Mouse (Mus musculus) liver, postnatal 0 days (tissue): Measurements from ENCODE around the gene Cd55. TPM values are rescaled to one million over a fixed set of nuclear protein-coding genes. Genes with fewer than 3 reads are reported as not detected.
"Not testable (repeated sequence)": the region's sequence is repeated elsewhere in the genome, so short reads cannot be mapped to it uniquely, and the experiment has no call there.

ENCODE experiments used
- ATAC-seq: fragments of 200-750 bp; cut with Nextera tagmentation; 2 replicates; pipeline ENCODE4 v1.8.0; 2017; ENCODE audit warnings: mild to moderate bottlenecking, moderate library complexity
- DNase-seq: peaks from one replicate; pipeline ENCODE4 v3.0.0-alpha.2; 2016
- H3K27ac ChIP-seq: fragments of 300-500 bp; sonication (generic); 2 replicates; pipeline ENCODE4 v1.5.1; 2014; ENCODE audit warnings: antibody characterized with exemption, moderate library complexity, mild to moderate bottlenecking, low read depth
- H3K27me3 ChIP-seq: fragments of 300-500 bp; sonication (generic); 2 replicates; pipeline ENCODE4 v1.6.1; 2014; ENCODE audit warnings: low read length, control low read depth, mixed read lengths; ENCODE audit not compliant: insufficient read depth
- H3K36me3 ChIP-seq: fragments of 300-500 bp; sonication (generic); replicated peaks from 2 replicates; pipeline ENCODE4 v1.6.1; 2014; ENCODE audit warnings: mild to moderate bottlenecking, control low read depth, low read length, moderate library complexity, mixed read lengths; ENCODE audit not compliant: insufficient read depth
- H3K4me1 ChIP-seq: fragments of 300-500 bp; sonication (generic); 2 replicates; pipeline ENCODE4 v1.6.1; 2014; ENCODE audit warnings: antibody characterized with exemption, mild to moderate bottlenecking, control low read depth; ENCODE audit not compliant: insufficient read depth
- H3K4me2 ChIP-seq: fragments of 300-500 bp; sonication (generic); 2 replicates; pipeline ENCODE4 v1.6.1; 2014; ENCODE audit warnings: low read depth, mild to moderate bottlenecking, low read length, moderate library complexity, mixed read lengths
- H3K4me3 ChIP-seq: fragments of 300-500 bp; sonication (generic); 2 replicates; pipeline ENCODE4 v1.5.1; 2014; ENCODE audit warnings: low read depth, low read length
- H3K9ac ChIP-seq: fragments of 300-500 bp; sonication (generic); replicated peaks from 2 replicates; pipeline ENCODE4 v1.6.1; 2014; ENCODE audit warnings: mild to moderate bottlenecking, moderate library complexity
- H3K9me3 ChIP-seq: fragments of 300-500 bp; sonication (generic); 2 replicates; pipeline ENCODE4 v1.6.1; 2016; ENCODE audit warnings: mild to moderate bottlenecking, control low read depth, low read length, mixed read lengths
- CTCF ChIP-seq: sonication (generic); IDR thresholded peaks from 2 replicates; pipeline ENCODE4 v1.5.1; 2016; ENCODE audit warnings: antibody characterized with exemption, low read depth
- EP300 ChIP-seq: IDR thresholded peaks from 2 replicates; pipeline ENCODE4 v1.6.1; 2016; ENCODE audit warnings: antibody characterized with exemption, low read depth, mild to moderate bottlenecking
- WGBS: fragments of 180-500 bp; shearing (Covaris S2); extraction: QIAGEN DNeasy Blood & Tissue Kit; methylation state at CpG from one replicate; pipeline ENCODE4 v1.1.7; 2014; ENCODE audit not compliant: insufficient replicate concordance; 5-methylcytosine and 5-hydroxymethylcytosine counted together
- polyA plus RNA-seq: library from polyadenylated mRNA; unstranded; fragments of >200 nt; fragmentation: Nextera tagmentation; extraction: Ambion mirVana; gene quantifications from 2 replicates; pipeline ENCODE4 v1.2.1, GENCODE M21; 2015

Cd55 gene
- polyA plus RNA-seq, 1 experiment from 2014 or later: 13.2 TPM

- H3K9ac ChIP-seq, H3K4me3 ChIP-seq, H3K4me2 ChIP-seq, H3K9me3 ChIP-seq, H3K36me3 ChIP-seq, H3K27ac ChIP-seq, H3K4me1 ChIP-seq, DNase-seq, H3K27me3 ChIP-seq: not testable (repeated sequence)
- 0 out of 2 replicates have a peak, but pooled peaks have one; percentile 18 for TF ChIP-seq EP300
- peak; percentile 56 for ATAC-seq
These were observed 33.9 kb downstream of the Cd55 start for GRCm38 (mm10) chr1:130428667-130429066.

GRCm38 (mm10) chr1:130427175-130427853 lies 35.2 kb downstream of the Cd55 start:
- not testable (repeated sequence) for H3K27ac ChIP-seq, ATAC-seq, H3K9ac ChIP-seq, H3K36me3 ChIP-seq, DNase-seq, H3K4me1 ChIP-seq, H3K4me2 ChIP-seq, H3K4me3 ChIP-seq, H3K27me3 ChIP-seq, H3K9me3 ChIP-seq
- 62% methylated on average over 2 of the region's 3 CpGs for WGBS

- Histone ChIP-seq H3K4me3 (no peak within 1 kb of the TSS), H3K9me3 (no peaks in the 10 kb centered on the region), H3K36me3 (no peaks in the 10 kb centered on the region), H3K9ac (no peak within 1 kb of the TSS), H3K4me2 (no peak within 1 kb of the TSS), H3K27ac (no peak within 1 kb of the TSS), H3K4me1 (no peaks in the 10 kb centered on the region), H3K27me3 (no peaks in the 10 kb centered on the region)
- DNase-seq (peak; percentile 23), ATAC-seq (no peak)
- TF ChIP-seq EP300 (no peak), CTCF (no peak)
- WGBS: 74% methylated on average over 18 of the region's 18 CpGs
These were observed 39.9 kb downstream of the Cd55 start, which contains the start of gene Cd55b for GRCm38 (mm10) chr1:130422664-130423111. TSS of gene Cd55b (minus strand) at chr1:130423009.

GRCm38 (mm10) chr1:130422033-130422432 lies 40.5 kb downstream of the Cd55 start:
- not testable (repeated sequence) for DNase-seq, H3K9me3 ChIP-seq, H3K9ac ChIP-seq, ATAC-seq, H3K27ac ChIP-seq, H3K4me1 ChIP-seq, H3K27me3 ChIP-seq, H3K36me3 ChIP-seq, H3K4me2 ChIP-seq, H3K4me3 ChIP-seq
- WGBS: no CpG with 5 or more reads among the region's 6 CpGs

- H3K4me1 ChIP-seq, H3K27ac ChIP-seq, DNase-seq, ATAC-seq, H3K27me3 ChIP-seq, H3K9me3 ChIP-seq, H3K4me3 ChIP-seq, H3K36me3 ChIP-seq, H3K4me2 ChIP-seq, H3K9ac ChIP-seq: not testable (repeated sequence)
These were observed 65.4 kb downstream of the Cd55 start for GRCm38 (mm10) chr1:130397109-130397508.

Other genes starting within 250 kb of the Cd55 start
- gene Cd55b, start 39.7 kb downstream of the Cd55 start, polyA plus RNA-seq: not detected in 2 replicates
- not detected in 2 replicates for gene Zp3r, start 166.9 kb upstream of the Cd55 start, polyA plus RNA-seq
- gene C4bp, start 198.9 kb upstream of the Cd55 start, polyA plus RNA-seq: 10.0 and 10.8 TPM in 2 replicates